Mouse (Mus musculus) kidney, postnatal 0 days (tissue): Measurements from ENCODE around the gene Furin. TPM values are rescaled to one million over a fixed set of nuclear protein-coding genes. Genes with fewer than 3 reads are reported as not detected.

ENCODE experiments used
- ATAC-seq: fragments of 200-750 bp; cut with Nextera tagmentation; replicated peaks from 2 replicates; pipeline ENCODE4 v1.8.0; 2017; ENCODE audit warnings: low read depth, moderate number of reproducible peaks, moderate TSS enrichment, moderate library complexity; ENCODE audit not compliant: low FRiP score
- DNase-seq: peaks from one replicate; pipeline ENCODE4 v3.0.0-alpha.2; 2016; ENCODE audit warnings: low spot score
- H3K27ac ChIP-seq: fragments of 300-500 bp; sonication (generic); 2 replicates; pipeline ENCODE4 v1.5.1; 2014; ENCODE audit warnings: mild to moderate bottlenecking
- H3K27me3 ChIP-seq: fragments of 300-500 bp; sonication (generic); 2 replicates; pipeline ENCODE4 v1.6.1; 2014; ENCODE audit warnings: low read length, mixed read lengths; ENCODE audit not compliant: insufficient read depth
- H3K36me3 ChIP-seq: fragments of 300-500 bp; sonication (generic); 2 replicates; pipeline ENCODE4 v1.6.1; 2014; ENCODE audit warnings: low read length, mixed read lengths; ENCODE audit not compliant: insufficient read depth
- H3K4me1 ChIP-seq: fragments of 300-500 bp; sonication (generic); replicated peaks from 2 replicates; pipeline ENCODE4 v1.6.1; 2014; ENCODE audit warnings: antibody characterized with exemption, low read length, mixed read lengths; ENCODE audit not compliant: insufficient read depth
- H3K4me2 ChIP-seq: fragments of 300-500 bp; sonication (generic); 2 replicates; pipeline ENCODE4 v1.6.1; 2014; ENCODE audit warnings: mild to moderate bottlenecking, low read length, moderate library complexity, mixed read lengths
- H3K4me3 ChIP-seq: fragments of 300-500 bp; sonication (generic); replicated peaks from 2 replicates; pipeline ENCODE4 v1.5.1; 2014; ENCODE audit warnings: low read depth, low read length
- H3K9ac ChIP-seq: fragments of 300-500 bp; sonication (generic); 2 replicates; pipeline ENCODE4 v1.6.1; 2014; ENCODE audit warnings: low read depth, low read length
- H3K9me3 ChIP-seq: fragments of 300-500 bp; sonication (generic); replicated peaks from 2 replicates; pipeline ENCODE4 v1.6.1; 2016; ENCODE audit warnings: low read length, inconsistent platforms, mixed read lengths
- CTCF ChIP-seq: IDR thresholded peaks from 2 replicates; pipeline ENCODE4 v1.5.1; 2016; ENCODE audit warnings: antibody characterized with exemption, low read depth, mild to moderate bottlenecking, moderate library complexity
- WGBS: fragments of 180-500 bp; shearing (Covaris S2); extraction: QIAGEN DNeasy Blood & Tissue Kit; methylation state at CpG from one replicate; pipeline ENCODE4 v1.1.7; 2014; 5-methylcytosine and 5-hydroxymethylcytosine counted together
- polyA plus RNA-seq: library from polyadenylated mRNA; unstranded; fragments of >200 nt; fragmentation: Nextera tagmentation; extraction: Ambion mirVana; gene quantifications from 2 replicates; pipeline ENCODE4 v1.2.1, GENCODE M21; 2015

Furin gene
- polyA plus RNA-seq, 1 experiment from 2014 or later, result 22.9 TPM

- no peaks in the 10 kb centered on the region for H3K27me3 ChIP-seq
- H3K4me3 ChIP-seq, result no peak overlapping the region
- peaks cover 20% of the 10 kb centered on the region for H3K36me3 ChIP-seq
- H3K9ac ChIP-seq, result no peak overlapping the region
- peak; percentile 84 for DNase-seq
- H3K27ac ChIP-seq, result peak overlapping the region; percentile 77
- H3K4me2 ChIP-seq, result no peak overlapping the region
- no peaks in the 10 kb centered on the region for H3K9me3 ChIP-seq
- WGBS, result 53% methylated on average over 13 of the region's 13 CpGs
- H3K4me1 ChIP-seq, result peaks cover 15% of the 10 kb centered on the region
- ATAC-seq, result peak; percentile 47; the same call in 1 of the 2 replicates
- no peak for TF ChIP-seq CTCF
Measured at GRCm38 (mm10) chr7:80347670-80348586, 57.3 kb downstream of the Furin start.

DNA sequence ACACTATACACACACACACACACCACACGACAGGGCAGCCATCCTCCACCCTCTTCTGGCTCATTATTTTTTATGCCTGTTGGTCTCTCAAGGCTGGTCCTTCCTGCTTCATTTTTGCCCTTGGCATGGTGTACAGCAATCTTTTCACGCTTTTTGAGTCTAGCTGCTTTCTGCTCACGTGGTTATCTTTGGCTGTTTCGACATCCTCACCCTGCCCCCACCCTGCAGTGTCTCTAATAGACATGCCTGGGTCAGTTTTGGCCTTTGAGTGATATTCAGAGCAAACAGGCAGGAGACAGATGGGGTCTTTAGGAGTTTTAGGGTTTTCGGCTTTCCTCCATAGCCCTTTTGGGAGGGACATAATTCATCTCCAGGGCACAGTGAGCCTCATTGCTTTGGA is 58.4 kb downstream of the Furin start:
- ATAC-seq, result no peak
- no peak for DNase-seq
- H3K36me3 ChIP-seq, result peaks cover 14% of the 10 kb centered on the region
- WGBS, result 69% methylated on average over 5 of the region's 5 CpGs
- H3K9me3 ChIP-seq, result no peaks in the 10 kb centered on the region
- no peaks in the 10 kb centered on the region for H3K27me3 ChIP-seq
- no peak overlapping the region for H3K4me2 ChIP-seq
- H3K27ac ChIP-seq, result peak overlapping the region; percentile 77
- H3K4me3 ChIP-seq, result no peak overlapping the region
- no peak for TF ChIP-seq CTCF
- peaks cover 19% of the 10 kb centered on the region for H3K4me1 ChIP-seq
- H3K9ac ChIP-seq, result no peak overlapping the region

DNA sequence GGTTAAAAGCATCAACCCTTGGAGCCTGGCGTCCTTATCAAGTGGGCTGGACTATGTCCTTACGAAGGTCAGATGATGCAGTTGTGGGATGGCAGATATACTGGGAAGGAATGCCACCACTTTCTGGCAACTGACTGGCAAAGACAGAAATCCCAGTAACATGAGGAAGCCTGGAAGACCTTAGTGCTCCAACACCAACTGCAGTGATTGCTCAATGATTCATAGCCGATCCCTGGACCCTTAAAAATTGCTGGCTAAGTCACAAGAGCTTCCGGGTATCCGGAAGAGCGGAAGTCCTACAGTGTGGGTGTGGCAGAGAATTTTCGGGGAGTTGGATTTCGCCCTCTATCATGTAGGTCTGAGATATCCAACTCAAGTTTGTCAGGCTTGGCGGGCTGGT is 59.1 kb downstream of the Furin start:
- no peak overlapping the region for H3K4me2 ChIP-seq
- WGBS, result 79% methylated on average over 9 of the region's 9 CpGs

GRCm38 (mm10) chr7:80343270-80344018 is 61.8 kb downstream of the Furin start:
- Histone ChIP-seq H3K9ac (peak overlapping the region; percentile 78), H3K4me1 (peaks cover 23% of the 10 kb centered on the region), H3K9me3 (no peaks in the 10 kb centered on the region), H3K27ac (peak overlapping the region; percentile 73), H3K4me2 (peak overlapping the region; percentile 67), H3K4me3 (peak overlapping the region; percentile 48), H3K27me3 (no peaks in the 10 kb centered on the region), H3K36me3 (no peaks in the 10 kb centered on the region)
- TF ChIP-seq CTCF, result no peak
- DNase-seq (no peak), ATAC-seq (peak; percentile 6)
- WGBS, result 23% methylated on average over 19 of the region's 19 CpGs

More for the DNA sequence above, 59.1 kb downstream of the Furin start:
- H3K9me3 ChIP-seq, result no peaks in the 10 kb centered on the region
- peak overlapping the region; percentile 77; the same call in 1 of the 2 replicates for H3K27ac ChIP-seq
- H3K4me3 ChIP-seq, result no peak overlapping the region
- peaks cover 9% of the 10 kb centered on the region; the same call in 1 of the 2 replicates for H3K36me3 ChIP-seq
- TF ChIP-seq CTCF, result no peak
- ATAC-seq (no peak), DNase-seq (no peak)
- H3K4me1 ChIP-seq, result peaks cover 19% of the 10 kb centered on the region
- H3K27me3 ChIP-seq, result no peaks in the 10 kb centered on the region
- H3K9ac ChIP-seq, result no peak overlapping the region

DNA sequence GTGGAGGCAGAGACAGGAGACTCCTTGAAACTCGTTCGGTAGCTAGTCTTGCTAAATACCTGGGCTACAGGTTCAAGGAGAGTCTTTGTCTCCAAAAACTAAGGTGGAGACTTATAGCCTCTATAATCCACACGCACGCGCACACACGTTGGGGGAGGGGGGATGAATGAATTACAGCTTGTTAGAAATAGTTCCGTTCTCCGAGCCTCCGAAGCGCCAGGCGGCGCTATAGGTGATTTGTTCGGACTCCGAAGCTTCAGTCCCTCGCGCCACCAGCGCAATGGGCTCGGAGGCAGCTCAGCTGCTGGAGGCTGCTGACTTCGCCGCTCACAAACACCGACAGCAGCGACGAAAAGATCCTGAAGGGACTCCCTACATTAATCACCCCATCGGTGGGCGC is 62.4 kb downstream of the Furin start, which contains the start of gene Hddc3:
TSS of gene Hddc3 (plus strand) at position 247 of the 400 bp plus-strand sequence.
- 1% methylated on average over 25 of the region's 25 CpGs for WGBS
- TF ChIP-seq CTCF, result peak; percentile 87
- H3K9me3 ChIP-seq, result no peaks in the 10 kb centered on the region
- H3K27ac ChIP-seq, result peak within 1 kb of the TSS; percentile 73
- peak within 1 kb of the TSS; percentile 48 for H3K4me3 ChIP-seq
- H3K36me3 ChIP-seq, result no peaks in the 10 kb centered on the region
- ATAC-seq, result peak; percentile 7
- no peaks in the 10 kb centered on the region for H3K27me3 ChIP-seq
- peak; percentile 95 for DNase-seq
- H3K9ac ChIP-seq, result peak within 1 kb of the TSS; percentile 78
- peaks cover 23% of the 10 kb centered on the region for H3K4me1 ChIP-seq
- H3K4me2 ChIP-seq, result peak within 1 kb of the TSS; percentile 67

DNA sequence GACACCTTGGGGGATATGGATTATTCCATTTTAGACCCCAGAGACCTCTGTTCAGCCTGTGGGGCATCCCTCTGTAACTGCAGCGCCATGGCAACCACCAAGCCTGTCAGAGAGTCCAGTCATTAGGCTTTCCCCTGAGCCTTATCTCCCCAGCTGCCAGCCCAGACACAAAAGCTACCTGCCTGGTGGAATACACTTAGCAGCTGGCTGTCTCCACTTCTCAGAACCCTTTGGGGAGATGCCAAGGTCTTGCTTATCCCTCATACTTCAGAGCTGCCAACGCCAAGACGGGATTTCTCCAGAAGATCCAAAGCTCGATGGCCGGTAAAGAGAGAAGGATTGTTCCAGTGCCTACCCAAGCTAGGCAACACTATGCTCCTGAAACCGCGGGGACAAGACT is 63.4 kb downstream of the Furin start:
- H3K27ac ChIP-seq, result no peak overlapping the region
- ATAC-seq, result no peak
- H3K4me1 ChIP-seq, result peaks cover 18% of the 10 kb centered on the region
- peaks cover 6% of the 10 kb centered on the region; the same call in 1 of the 2 replicates for H3K36me3 ChIP-seq
- H3K27me3 ChIP-seq, result no peaks in the 10 kb centered on the region
- no peak for DNase-seq
- H3K9ac ChIP-seq, result no peak overlapping the region
- no peak overlapping the region for H3K4me3 ChIP-seq
- WGBS, result 81% methylated on average over 7 of the region's 7 CpGs
- no peak overlapping the region for H3K4me2 ChIP-seq
- TF ChIP-seq CTCF, result no peak
- no peaks in the 10 kb centered on the region for H3K9me3 ChIP-seq
